Mouse (Mus musculus): ENCODE data around the gene Trafd1. TPM values are rescaled to one million over a fixed set of nuclear protein-coding genes. Genes with fewer than 3 reads are reported as not detected.

Trafd1 gene
- polyA plus RNA-seq, 1 experiment from 2014 or later = 71.8 TPM

GRCm38 (mm10) chr5:121342490-121342889 is 42.9 kb downstream of the Trafd1 start:
- H3K4me2 ChIP-seq (ENCODE audit: low read depth, low read length) = no peak overlapping the region
- no peak overlapping the region for H3K9ac ChIP-seq (ENCODE audit: low read depth, low read length)
- H3K36me3 ChIP-seq (ENCODE audit: control insufficient read depth, insufficient read depth, low read length) = peaks cover 90% of the 10 kb centered on the region
- no peaks in the 10 kb centered on the region for H3K4me1 ChIP-seq (ENCODE audit: control insufficient read depth, insufficient read depth, low read length)
- no peak overlapping the region for H3K4me3 ChIP-seq (ENCODE audit: low read depth, low read length)
- H3K27ac ChIP-seq (replicated peaks; ENCODE audit: low read depth, low read length) = no peak overlapping the region
- DNase-seq (ENCODE audit: low spot score) (no peak), ATAC-seq (ENCODE audit: low read depth) (no peak)
- H3K27me3 ChIP-seq (replicated peaks; ENCODE audit: control insufficient read depth, insufficient read depth, low read length) = no peaks in the 10 kb centered on the region
- WGBS = 88% methylated on average over 11 of the region's 11 CpGs
- no peaks in the 10 kb centered on the region for H3K9me3 ChIP-seq (ENCODE audit: control insufficient read depth, low read length)

GRCm38 (mm10) chr5:121340965-121341473 is 44.4 kb downstream of the Trafd1 start:
- Histone ChIP-seq H3K36me3 (ENCODE audit: control insufficient read depth, insufficient read depth, low read length) (peaks cover 91% of the 10 kb centered on the region), H3K27me3 (replicated peaks; ENCODE audit: control insufficient read depth, insufficient read depth, low read length) (no peaks in the 10 kb centered on the region), H3K9ac (ENCODE audit: low read depth, low read length) (no peak overlapping the region), H3K9me3 (ENCODE audit: control insufficient read depth, low read length) (no peaks in the 10 kb centered on the region), H3K27ac (replicated peaks; ENCODE audit: low read depth, low read length) (no peak overlapping the region), H3K4me2 (ENCODE audit: low read depth, low read length) (no peak overlapping the region), H3K4me1 (ENCODE audit: control insufficient read depth, insufficient read depth, low read length) (no peaks in the 10 kb centered on the region), H3K4me3 (ENCODE audit: low read depth, low read length) (no peak overlapping the region)
- 9% methylated on average over 7 of the region's 7 CpGs for WGBS
- DNase-seq (ENCODE audit: low spot score) (peak; percentile 70), ATAC-seq (ENCODE audit: low read depth) (peak; percentile 87)

- no peaks in the 10 kb centered on the region for H3K4me1 ChIP-seq (ENCODE audit: control insufficient read depth, insufficient read depth, low read length)
- ATAC-seq (ENCODE audit: low read depth) = no peak
- no peak overlapping the region for H3K27ac ChIP-seq (replicated peaks; ENCODE audit: low read depth, low read length)
- no peaks in the 10 kb centered on the region for H3K9me3 ChIP-seq (ENCODE audit: control insufficient read depth, low read length)
- DNase-seq (ENCODE audit: low spot score) = no peak
- no peak overlapping the region for H3K4me2 ChIP-seq (ENCODE audit: low read depth, low read length)
- peaks cover 89% of the 10 kb centered on the region for H3K36me3 ChIP-seq (ENCODE audit: control insufficient read depth, insufficient read depth, low read length)
- H3K4me3 ChIP-seq (ENCODE audit: low read depth, low read length) = no peak overlapping the region
- WGBS = 85% methylated on average over 7 of the region's 7 CpGs
- no peak overlapping the region for H3K9ac ChIP-seq (ENCODE audit: low read depth, low read length)
- H3K27me3 ChIP-seq (replicated peaks; ENCODE audit: control insufficient read depth, insufficient read depth, low read length) = no peaks in the 10 kb centered on the region
Measured at GRCm38 (mm10) chr5:121339507-121340230, 45.8 kb downstream of the Trafd1 start.

GRCm38 (mm10) chr5:121336776-121337175 is 48.7 kb downstream of the Trafd1 start:
- Histone ChIP-seq H3K9me3 (ENCODE audit: control insufficient read depth, low read length) (no peaks in the 10 kb centered on the region), H3K4me2 (ENCODE audit: low read depth, low read length) (no peak overlapping the region), H3K4me1 (ENCODE audit: control insufficient read depth, insufficient read depth, low read length) (no peaks in the 10 kb centered on the region), H3K4me3 (ENCODE audit: low read depth, low read length) (no peak overlapping the region), H3K9ac (ENCODE audit: low read depth, low read length) (no peak overlapping the region), H3K36me3 (ENCODE audit: control insufficient read depth, insufficient read depth, low read length) (peaks cover 90% of the 10 kb centered on the region), H3K27ac (replicated peaks; ENCODE audit: low read depth, low read length) (no peak overlapping the region), H3K27me3 (replicated peaks; ENCODE audit: control insufficient read depth, insufficient read depth, low read length) (no peaks in the 10 kb centered on the region)
- no peak for DNase-seq (ENCODE audit: low spot score)
- no peak for ATAC-seq (ENCODE audit: low read depth)
- WGBS = 91% methylated on average over 6 of the region's 6 CpGs

GRCm38 (mm10) chr5:121336009-121336408 is 49.4 kb downstream of the Trafd1 start:
- Histone ChIP-seq H3K36me3 (ENCODE audit: control insufficient read depth, insufficient read depth, low read length) (peaks cover 95% of the 10 kb centered on the region), H3K27ac (replicated peaks; ENCODE audit: low read depth, low read length) (no peak overlapping the region), H3K9me3 (ENCODE audit: control insufficient read depth, low read length) (no peaks in the 10 kb centered on the region), H3K9ac (ENCODE audit: low read depth, low read length) (no peak overlapping the region), H3K4me3 (ENCODE audit: low read depth, low read length) (no peak overlapping the region), H3K4me2 (ENCODE audit: low read depth, low read length) (no peak overlapping the region), H3K27me3 (replicated peaks; ENCODE audit: control insufficient read depth, insufficient read depth, low read length) (no peaks in the 10 kb centered on the region), H3K4me1 (ENCODE audit: control insufficient read depth, insufficient read depth, low read length) (no peaks in the 10 kb centered on the region)
- no peak for ATAC-seq (ENCODE audit: low read depth)
- 64% methylated on average over 3 of the region's 3 CpGs for WGBS
- peak; percentile 30 for DNase-seq (ENCODE audit: low spot score)

GRCm38 (mm10) chr5:121335426-121335825 is 50.0 kb downstream of the Trafd1 start:
- DNase-seq (ENCODE audit: low spot score) (no peak), ATAC-seq (ENCODE audit: low read depth) (no peak)
- Histone ChIP-seq H3K4me1 (ENCODE audit: control insufficient read depth, insufficient read depth, low read length) (no peaks in the 10 kb centered on the region), H3K4me3 (ENCODE audit: low read depth, low read length) (no peak overlapping the region), H3K36me3 (ENCODE audit: control insufficient read depth, insufficient read depth, low read length) (peaks cover 91% of the 10 kb centered on the region), H3K27me3 (replicated peaks; ENCODE audit: control insufficient read depth, insufficient read depth, low read length) (no peaks in the 10 kb centered on the region), H3K9me3 (ENCODE audit: control insufficient read depth, low read length) (no peaks in the 10 kb centered on the region), H3K4me2 (ENCODE audit: low read depth, low read length) (no peak overlapping the region), H3K27ac (replicated peaks; ENCODE audit: low read depth, low read length) (no peak overlapping the region), H3K9ac (ENCODE audit: low read depth, low read length) (no peak overlapping the region)
- 85% methylated on average over 4 of the region's 4 CpGs for WGBS

- H3K9me3 ChIP-seq (ENCODE audit: control insufficient read depth, low read length) = no peaks in the 10 kb centered on the region
- H3K4me1 ChIP-seq (ENCODE audit: control insufficient read depth, insufficient read depth, low read length) = no peaks in the 10 kb centered on the region
- H3K27me3 ChIP-seq (replicated peaks; ENCODE audit: control insufficient read depth, insufficient read depth, low read length) = no peaks in the 10 kb centered on the region
- H3K36me3 ChIP-seq (ENCODE audit: control insufficient read depth, insufficient read depth, low read length) = peaks cover 87% of the 10 kb centered on the region
- no peak for DNase-seq (ENCODE audit: low spot score)
- 89% methylated on average over 5 of the region's 5 CpGs for WGBS
- ATAC-seq (ENCODE audit: low read depth) = no peak
- no peak overlapping the region for H3K27ac ChIP-seq (replicated peaks; ENCODE audit: low read depth, low read length)
- H3K4me3 ChIP-seq (ENCODE audit: low read depth, low read length) = no peak overlapping the region
- no peak overlapping the region for H3K4me2 ChIP-seq (ENCODE audit: low read depth, low read length)
- H3K9ac ChIP-seq (ENCODE audit: low read depth, low read length) = no peak overlapping the region
Measured at GRCm38 (mm10) chr5:121334454-121334853, 51.0 kb downstream of the Trafd1 start.

GRCm38 (mm10) chr5:121333976-121334375 is 51.5 kb downstream of the Trafd1 start:
- H3K4me2 ChIP-seq (ENCODE audit: low read depth, low read length) = no peak overlapping the region
- no peak overlapping the region for H3K9ac ChIP-seq (ENCODE audit: low read depth, low read length)
- ATAC-seq (ENCODE audit: low read depth) = no peak
- no peaks in the 10 kb centered on the region for H3K27me3 ChIP-seq (replicated peaks; ENCODE audit: control insufficient read depth, insufficient read depth, low read length)
- H3K27ac ChIP-seq (replicated peaks; ENCODE audit: low read depth, low read length) = no peak overlapping the region
- H3K4me3 ChIP-seq (ENCODE audit: low read depth, low read length) = no peak overlapping the region
- no peaks in the 10 kb centered on the region for H3K9me3 ChIP-seq (ENCODE audit: control insufficient read depth, low read length)
- 93% methylated on average over 9 of the region's 9 CpGs for WGBS
- peaks cover 87% of the 10 kb centered on the region for H3K36me3 ChIP-seq (ENCODE audit: control insufficient read depth, insufficient read depth, low read length)
- DNase-seq (ENCODE audit: low spot score) = no peak
- no peaks in the 10 kb centered on the region for H3K4me1 ChIP-seq (ENCODE audit: control insufficient read depth, insufficient read depth, low read length)

GRCm38 (mm10) chr5:121331731-121332130 is 53.7 kb downstream of the Trafd1 start:
- H3K27ac ChIP-seq (replicated peaks; ENCODE audit: low read depth, low read length) = no peak overlapping the region
- no peaks in the 10 kb centered on the region for H3K4me1 ChIP-seq (ENCODE audit: control insufficient read depth, insufficient read depth, low read length)
- DNase-seq (ENCODE audit: low spot score) (no peak), ATAC-seq (ENCODE audit: low read depth) (no peak)
- H3K9me3 ChIP-seq (ENCODE audit: control insufficient read depth, low read length) = no peaks in the 10 kb centered on the region
- H3K9ac ChIP-seq (ENCODE audit: low read depth, low read length) = no peak overlapping the region
- 95% methylated on average over 10 of the region's 10 CpGs for WGBS
- no peak overlapping the region for H3K4me2 ChIP-seq (ENCODE audit: low read depth, low read length)
- no peaks in the 10 kb centered on the region for H3K27me3 ChIP-seq (replicated peaks; ENCODE audit: control insufficient read depth, insufficient read depth, low read length)
- peaks cover 80% of the 10 kb centered on the region for H3K36me3 ChIP-seq (ENCODE audit: control insufficient read depth, insufficient read depth, low read length)
- H3K4me3 ChIP-seq (ENCODE audit: low read depth, low read length) = no peak overlapping the region
